In the genomic region with DNA sequence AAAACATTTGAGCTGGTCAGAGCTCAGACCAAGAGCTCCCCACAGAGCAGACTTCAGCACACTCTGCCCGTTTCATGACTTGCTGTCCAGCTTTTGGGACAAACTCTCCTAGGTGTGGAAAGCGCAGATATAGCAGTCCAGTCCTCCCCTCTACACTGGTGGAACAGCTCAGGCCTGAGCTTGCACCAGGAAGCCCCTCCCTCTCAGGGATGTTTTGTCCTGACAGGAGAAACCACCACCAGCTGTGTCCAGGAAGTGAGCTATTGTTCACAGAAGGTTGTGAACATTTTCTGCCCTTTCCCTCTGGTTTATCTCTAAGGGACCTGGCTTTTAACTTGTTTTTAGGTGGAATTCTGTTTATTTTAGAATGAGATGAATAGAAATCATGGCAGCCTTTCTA, we compare ENCODE assay signal across 11 mouse cellular contexts. TPM values are rescaled to one million over a fixed set of nuclear protein-coding genes. Genes with fewer than 3 reads are reported as not detected.
DNase-seq lines count a peak whose midpoint lies in the region; ATAC-seq and TF ChIP-seq lines count a peak whose summit lies in the region.
"Had no signal": no experiment of that assay in that cellular context is flagged by ENCODE, and none has a peak within 500 bp of the region (broad histone marks: within the 10 kb centered on the region; RNA-seq: fewer than 3 reads in every experiment).

No protein-coding gene starts in this region.

- peaks cover 68% of the 10 kb centered on the region for H3K4me1 ChIP-seq in embryonic facial prominence, embryonic 15.5 days
- peaks cover 28% of the 10 kb centered on the region for H3K4me1 ChIP-seq in liver, postnatal 0 days (ENCODE audit: insufficient read depth)

- TF ChIP-seq EP300 in liver, postnatal 0 days (IDR thresholded peaks at IDR 0.05; ENCODE audit: low read depth) = no peak

- H3K27me3 ChIP-seq in embryonic facial prominence, embryonic 15.5 days = no peaks in the 10 kb centered on the region
- no peaks in the 10 kb centered on the region for H3K27me3 ChIP-seq in liver, postnatal 0 days (ENCODE audit: insufficient read depth, low read length)

- no peak for TF ChIP-seq CTCF in liver, postnatal 0 days (IDR thresholded peaks at IDR 0.05; ENCODE audit: low read depth)

- H3K9ac ChIP-seq in embryonic facial prominence, embryonic 15.5 days = no peak overlapping the region
- H3K9ac ChIP-seq in liver, postnatal 0 days (replicated peaks) = peak overlapping the region; percentile 16; the same call in 1 of the 2 replicates

- DNase-seq in adrenal gland, postnatal 14 days = peak; percentile 47
- DNase-seq in adrenal gland, adult 18-20 months (ENCODE audit: low spot score in 2 of 2) = no peak
- DNase-seq in kidney, postnatal 14 days = peak; percentile 64
- no peak for DNase-seq in kidney, postnatal 4 days
- no peak for DNase-seq in liver, postnatal 0 days
- DNase-seq in right cerebral cortex, adult 2 months (ENCODE audit: low spot score in 2 of 2) = no peak
- DNase-seq in cerebellum, adult 8-10 months = no peak
- DNase-seq: cerebellum, adult 11 months; layer of hippocampus, postnatal 36 days; thymus, postnatal 36 days had no signal

- H3K4me3 ChIP-seq in embryonic facial prominence, embryonic 15.5 days (replicated peaks) = no peak overlapping the region
- no peak overlapping the region for H3K4me3 ChIP-seq in liver, postnatal 0 days (ENCODE audit: low read depth, low read length)

- no peak for ATAC-seq in embryonic facial prominence, embryonic 15.5 days (ENCODE audit: insufficient number of reproducible peaks, low FRiP score, low TSS enrichment, low read depth)
- no peak for ATAC-seq in liver, postnatal 0 days

- peak overlapping the region; percentile 76 for H3K27ac ChIP-seq in embryonic facial prominence, embryonic 15.5 days (replicated peaks)
- H3K27ac ChIP-seq in liver, postnatal 0 days (ENCODE audit: low read depth) = peak overlapping the region; percentile 22; the same call in 1 of the 2 replicates

- H3K36me3 ChIP-seq in embryonic facial prominence, embryonic 15.5 days = no peaks in the 10 kb centered on the region
- 0 out of 2 replicates have a peak, but pooled peaks cover 5% of the 10 kb centered on the region for H3K36me3 ChIP-seq in liver, postnatal 0 days (replicated peaks; ENCODE audit: insufficient read depth, low read length)

- H3K9me3 ChIP-seq in embryonic facial prominence, embryonic 15.5 days (replicated peaks) = no peaks in the 10 kb centered on the region
- no peaks in the 10 kb centered on the region for H3K9me3 ChIP-seq in liver, postnatal 0 days (ENCODE audit: low read length)

- WGBS in embryonic facial prominence, embryonic 15.5 days = 65% methylated on average over 2 of the region's 2 CpGs
- 57% methylated on average over 2 of the region's 2 CpGs for WGBS in liver, postnatal 0 days (ENCODE audit: insufficient replicate concordance)

- no peak overlapping the region for H3K4me2 ChIP-seq in embryonic facial prominence, embryonic 15.5 days (replicated peaks)
- no peak overlapping the region for H3K4me2 ChIP-seq in liver, postnatal 0 days (ENCODE audit: low read depth, low read length)

RNA-seq across cellular contexts. Expression of gene Tcp11, which starts 51.1 kb away (rescaled TPM):
- not detected in 2 replicates for total RNA-seq in adrenal gland, postnatal 14 days (2021)
- total RNA-seq in adrenal gland, adult 18-20 months (2021) = not detected
- 4.7 and 9.0 TPM in 2 replicates for polyA plus RNA-seq in embryonic facial prominence, embryonic 15.5 days (2015; fragmentation: Nextera tagmentation; extraction: Ambion mirVana)
- polyA plus RNA-seq in liver, postnatal 0 days (2015; fragmentation: Nextera tagmentation; extraction: Ambion mirVana) = 0.07 TPM in 1 of 2 replicates, not detected in the other

Comparison
In these comparisons a context has a peak if more than half of its experiments do, and no peak if none do; other contexts are left out.
1. DNase-seq: peak in adrenal gland, postnatal 14 days (single experiment) and kidney, postnatal 14 days (single experiment); none in adrenal gland, adult 18-20 months (0 of 2), kidney, postnatal 4 days (0 of 2), liver, postnatal 0 days (single experiment), right cerebral cortex, adult 2 months (0 of 2) and cerebellum, adult 8-10 months (single experiment).